Mouse (Mus musculus): ENCODE measurements around the gene Sipa1l2. TPM values are rescaled to one million over a fixed set of nuclear protein-coding genes. Genes with fewer than 3 reads are reported as not detected.

Sipa1l2 gene
- polyA plus RNA-seq, 1 experiment from 2014 or later, result 4.9 TPM

GRCm38 (mm10) chr8:125607714-125608223 lies 38.2 kb upstream of the Sipa1l2 start:
- ATAC-seq, result no peak

GRCm38 (mm10) chr8:125606937-125607336 lies 37.3 kb upstream of the Sipa1l2 start:
- no peak overlapping the region for H3K4me2 ChIP-seq (ENCODE audit: low read depth, low read length)
- H3K27ac ChIP-seq (ENCODE audit: low read length), result no peak overlapping the region
- peaks cover 9% of the 10 kb centered on the region for H3K4me1 ChIP-seq (ENCODE audit: control insufficient read depth, insufficient read depth, low read length)
- ATAC-seq, result no peak
- no peaks in the 10 kb centered on the region for H3K36me3 ChIP-seq (ENCODE audit: control insufficient read depth, insufficient read depth, low read length)
- H3K9me3 ChIP-seq (ENCODE audit: control insufficient read depth, low read length), result no peaks in the 10 kb centered on the region
- no peak overlapping the region for H3K9ac ChIP-seq (ENCODE audit: low read depth, low read length)
- no peaks in the 10 kb centered on the region for H3K27me3 ChIP-seq (replicated peaks; ENCODE audit: control insufficient read depth, insufficient read depth, low read length)
- H3K4me3 ChIP-seq (ENCODE audit: low read length), result no peak overlapping the region
- WGBS, result 78% methylated on average over 3 of the region's 3 CpGs

More at GRCm38 (mm10) chr8:125607714-125608223, 38.2 kb upstream of the Sipa1l2 start:
- Histone ChIP-seq H3K9ac (ENCODE audit: low read depth, low read length) (no peak overlapping the region), H3K4me3 (ENCODE audit: low read length) (no peak overlapping the region), H3K27ac (ENCODE audit: low read length) (no peak overlapping the region), H3K4me2 (ENCODE audit: low read depth, low read length) (no peak overlapping the region), H3K9me3 (ENCODE audit: control insufficient read depth, low read length) (no peaks in the 10 kb centered on the region), H3K27me3 (replicated peaks; ENCODE audit: control insufficient read depth, insufficient read depth, low read length) (no peaks in the 10 kb centered on the region), H3K4me1 (ENCODE audit: control insufficient read depth, insufficient read depth, low read length) (peaks cover 9% of the 10 kb centered on the region), H3K36me3 (ENCODE audit: control insufficient read depth, insufficient read depth, low read length) (no peaks in the 10 kb centered on the region)
- 79% methylated on average over 4 of the region's 4 CpGs for WGBS

- no peaks in the 10 kb centered on the region for H3K9me3 ChIP-seq (ENCODE audit: control insufficient read depth, low read length)
- peaks cover 9% of the 10 kb centered on the region for H3K4me1 ChIP-seq (ENCODE audit: control insufficient read depth, insufficient read depth, low read length)
- no peak overlapping the region for H3K4me3 ChIP-seq (ENCODE audit: low read length)
- H3K27ac ChIP-seq (ENCODE audit: low read length), result no peak overlapping the region
- no peaks in the 10 kb centered on the region for H3K36me3 ChIP-seq (ENCODE audit: control insufficient read depth, insufficient read depth, low read length)
- no peak overlapping the region for H3K4me2 ChIP-seq (ENCODE audit: low read depth, low read length)
- 52% methylated on average over 8 of the region's 8 CpGs for WGBS
- no peaks in the 10 kb centered on the region for H3K27me3 ChIP-seq (replicated peaks; ENCODE audit: control insufficient read depth, insufficient read depth, low read length)
- ATAC-seq, result peak; percentile 85
- H3K9ac ChIP-seq (ENCODE audit: low read depth, low read length), result no peak overlapping the region
Observed at GRCm38 (mm10) chr8:125604817-125605512, 35.4 kb upstream of the Sipa1l2 start.

GRCm38 (mm10) chr8:125604213-125604816 lies 34.7 kb upstream of the Sipa1l2 start:
- Histone ChIP-seq H3K27ac (ENCODE audit: low read length) (no peak overlapping the region), H3K36me3 (ENCODE audit: control insufficient read depth, insufficient read depth, low read length) (no peaks in the 10 kb centered on the region), H3K4me3 (ENCODE audit: low read length) (no peak overlapping the region), H3K9me3 (ENCODE audit: control insufficient read depth, low read length) (no peaks in the 10 kb centered on the region), H3K4me1 (ENCODE audit: control insufficient read depth, insufficient read depth, low read length) (peaks cover 9% of the 10 kb centered on the region), H3K4me2 (ENCODE audit: low read depth, low read length) (no peak overlapping the region), H3K9ac (ENCODE audit: low read depth, low read length) (no peak overlapping the region), H3K27me3 (replicated peaks; ENCODE audit: control insufficient read depth, insufficient read depth, low read length) (no peaks in the 10 kb centered on the region)
- 77% methylated on average over 18 of the region's 18 CpGs for WGBS
- no peak for ATAC-seq

- 87% methylated on average over 8 of the region's 8 CpGs for WGBS
- no peaks in the 10 kb centered on the region for H3K36me3 ChIP-seq (ENCODE audit: control insufficient read depth, insufficient read depth, low read length)
- no peak overlapping the region for H3K9ac ChIP-seq (ENCODE audit: low read depth, low read length)
- ATAC-seq, result no peak
- no peaks in the 10 kb centered on the region for H3K27me3 ChIP-seq (replicated peaks; ENCODE audit: control insufficient read depth, insufficient read depth, low read length)
- peaks cover 9% of the 10 kb centered on the region for H3K4me1 ChIP-seq (ENCODE audit: control insufficient read depth, insufficient read depth, low read length)
- no peak overlapping the region for H3K4me3 ChIP-seq (ENCODE audit: low read length)
- no peak overlapping the region for H3K4me2 ChIP-seq (ENCODE audit: low read depth, low read length)
- no peaks in the 10 kb centered on the region for H3K9me3 ChIP-seq (ENCODE audit: control insufficient read depth, low read length)
- no peak overlapping the region for H3K27ac ChIP-seq (ENCODE audit: low read length)
Observed at GRCm38 (mm10) chr8:125603312-125603840, 33.8 kb upstream of the Sipa1l2 start.

GRCm38 (mm10) chr8:125600033-125600686 lies 30.6 kb upstream of the Sipa1l2 start:
- Histone ChIP-seq H3K4me1 (ENCODE audit: control insufficient read depth, insufficient read depth, low read length) (peaks cover 15% of the 10 kb centered on the region), H3K27me3 (replicated peaks; ENCODE audit: control insufficient read depth, insufficient read depth, low read length) (no peaks in the 10 kb centered on the region), H3K9me3 (ENCODE audit: control insufficient read depth, low read length) (no peaks in the 10 kb centered on the region), H3K27ac (ENCODE audit: low read length) (no peak overlapping the region), H3K36me3 (ENCODE audit: control insufficient read depth, insufficient read depth, low read length) (no peaks in the 10 kb centered on the region), H3K4me2 (ENCODE audit: low read depth, low read length) (no peak overlapping the region), H3K4me3 (ENCODE audit: low read length) (no peak overlapping the region), H3K9ac (ENCODE audit: low read depth, low read length) (no peak overlapping the region)
- ATAC-seq, result no peak
- WGBS, result 64% methylated on average over 12 of the region's 12 CpGs

GRCm38 (mm10) chr8:125595571-125596508 lies 26.2 kb upstream of the Sipa1l2 start:
- WGBS, result 32% methylated on average over 17 of the region's 17 CpGs
- Histone ChIP-seq H3K4me1 (ENCODE audit: control insufficient read depth, insufficient read depth, low read length) (peaks cover 14% of the 10 kb centered on the region), H3K4me3 (ENCODE audit: low read length) (no peak overlapping the region), H3K27ac (ENCODE audit: low read length) (no peak overlapping the region), H3K9me3 (ENCODE audit: control insufficient read depth, low read length) (no peaks in the 10 kb centered on the region), H3K36me3 (ENCODE audit: control insufficient read depth, insufficient read depth, low read length) (no peaks in the 10 kb centered on the region), H3K27me3 (replicated peaks; ENCODE audit: control insufficient read depth, insufficient read depth, low read length) (no peaks in the 10 kb centered on the region), H3K4me2 (ENCODE audit: low read depth, low read length) (no peak overlapping the region), H3K9ac (ENCODE audit: low read depth, low read length) (no peak overlapping the region)
- peak; percentile 69 for ATAC-seq

GRCm38 (mm10) chr8:125590363-125590762 lies 20.8 kb upstream of the Sipa1l2 start:
- no peak overlapping the region for H3K4me3 ChIP-seq (ENCODE audit: low read length)
- 34% methylated on average over 3 of the region's 3 CpGs for WGBS

More at GRCm38 (mm10) chr8:125590363-125590762, 20.8 kb upstream of the Sipa1l2 start:
- no peak overlapping the region for H3K4me2 ChIP-seq (ENCODE audit: low read depth, low read length)
- H3K4me1 ChIP-seq (ENCODE audit: control insufficient read depth, insufficient read depth, low read length), result peaks cover 11% of the 10 kb centered on the region
- no peak overlapping the region for H3K27ac ChIP-seq (ENCODE audit: low read length)
- ATAC-seq, result no peak
- H3K27me3 ChIP-seq (replicated peaks; ENCODE audit: control insufficient read depth, insufficient read depth, low read length), result no peaks in the 10 kb centered on the region
- H3K36me3 ChIP-seq (ENCODE audit: control insufficient read depth, insufficient read depth, low read length), result no peaks in the 10 kb centered on the region
- no peak overlapping the region for H3K9ac ChIP-seq (ENCODE audit: low read depth, low read length)
- no peaks in the 10 kb centered on the region for H3K9me3 ChIP-seq (ENCODE audit: control insufficient read depth, low read length)
